Mouse (Mus musculus) kidney, embryonic 15.5 days (tissue): ENCODE data around the gene Mroh2a. TPM values are rescaled to one million over a fixed set of nuclear protein-coding genes. Genes with fewer than 3 reads are reported as not detected.

Experiments
- ATAC-seq: fragments of 200-750 bp; cut with Nextera tagmentation; replicated peaks from 2 replicates; pipeline ENCODE4 v1.8.0; 2017; ENCODE audit warnings: moderate TSS enrichment; ENCODE audit not compliant: low FRiP score
- H3K27ac ChIP-seq: fragments of 300-500 bp; sonication (generic); 2 replicates; pipeline ENCODE4 v1.5.1; 2015; ENCODE audit warnings: mild to moderate bottlenecking, inconsistent platforms
- H3K27me3 ChIP-seq: fragments of 300-500 bp; sonication (generic); 2 replicates; pipeline ENCODE4 v1.6.1; 2015; ENCODE audit warnings: inconsistent platforms
- H3K36me3 ChIP-seq: fragments of 300-500 bp; sonication (generic); 2 replicates; pipeline ENCODE4 v1.6.1; 2015; ENCODE audit warnings: inconsistent platforms
- H3K4me1 ChIP-seq: fragments of 300-500 bp; sonication (generic); 2 replicates; pipeline ENCODE4 v1.6.1; 2015; ENCODE audit warnings: inconsistent platforms
- H3K4me2 ChIP-seq: fragments of 300-500 bp; sonication (generic); 2 replicates; pipeline ENCODE4 v1.6.1; 2015; ENCODE audit warnings: moderate library complexity, mild to moderate bottlenecking, inconsistent platforms
- H3K4me3 ChIP-seq: fragments of 300-500 bp; sonication (generic); replicated peaks from 2 replicates; pipeline ENCODE4 v1.5.1; 2015; ENCODE audit warnings: mild to moderate bottlenecking, inconsistent platforms
- H3K9ac ChIP-seq: fragments of 300-500 bp; sonication (generic); 2 replicates; pipeline ENCODE4 v1.6.1; 2015; ENCODE audit warnings: mild to moderate bottlenecking, inconsistent platforms
- H3K9me3 ChIP-seq: fragments of 300-500 bp; sonication (generic); replicated peaks from 2 replicates; pipeline ENCODE4 v1.6.1; 2016; ENCODE audit warnings: inconsistent platforms
- WGBS: fragments of 180-500 bp; shearing (Covaris S2); methylation state at CpG from one replicate; pipeline ENCODE4 v1.1.7; 2015; ENCODE audit warnings: mixed read lengths; 5-methylcytosine and 5-hydroxymethylcytosine counted together
- polyA plus RNA-seq: library from polyadenylated mRNA; unstranded; fragments of >200 nt; fragmentation: Nextera tagmentation; extraction: Ambion mirVana; gene quantifications from 2 replicates; pipeline ENCODE4 v1.2.1, GENCODE M21; 2015

The Mroh2a gene
- polyA plus RNA-seq, 1 experiment from 2014 or later: 1.3 TPM

DNA sequence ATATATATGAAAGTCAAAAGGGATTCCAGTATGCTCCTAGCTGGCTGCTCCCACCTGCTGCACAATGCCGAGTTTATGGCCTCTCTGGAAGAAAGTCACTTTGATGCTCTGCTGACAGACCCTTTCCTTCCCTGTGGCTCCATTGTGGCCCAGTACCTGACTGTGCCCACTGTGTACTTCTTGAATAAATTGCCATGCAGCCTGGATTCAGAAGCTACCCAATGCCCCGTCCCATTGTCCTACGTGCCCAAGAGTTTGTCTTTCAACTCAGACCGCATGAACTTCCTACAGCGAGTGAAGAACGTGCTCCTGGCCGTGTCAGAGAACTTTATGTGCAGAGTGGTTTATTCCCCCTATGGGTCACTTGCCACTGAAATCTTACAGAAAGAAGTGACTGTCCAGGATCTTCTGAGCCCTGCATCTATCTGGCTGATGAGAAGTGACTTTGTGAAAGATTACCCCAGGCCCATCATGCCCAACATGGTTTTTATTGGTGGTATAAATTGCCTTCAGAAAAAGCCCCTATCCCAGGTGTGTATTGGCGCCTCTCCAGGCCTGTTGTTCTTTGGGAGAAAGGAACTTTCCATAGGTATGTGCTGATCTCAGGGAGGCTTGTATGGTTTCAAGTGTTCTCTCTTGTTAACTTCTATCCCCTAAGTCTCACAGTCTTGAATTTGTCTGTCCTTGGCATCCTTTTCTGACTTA lies 14.3 kb upstream of the Mroh2a start:
- no peak overlapping the region for H3K27ac ChIP-seq
- H3K9ac ChIP-seq: no peak overlapping the region
- no peak overlapping the region for H3K4me3 ChIP-seq
- no peaks in the 10 kb centered on the region for H3K4me1 ChIP-seq
- peaks cover 57% of the 10 kb centered on the region for H3K9me3 ChIP-seq
- no peak overlapping the region for H3K4me2 ChIP-seq
- peak; percentile 19; the same call in 1 of the 2 replicates for ATAC-seq
- no peaks in the 10 kb centered on the region for H3K27me3 ChIP-seq
- WGBS: 61% methylated on average over 8 of the region's 8 CpGs
- no peaks in the 10 kb centered on the region for H3K36me3 ChIP-seq

DNA sequence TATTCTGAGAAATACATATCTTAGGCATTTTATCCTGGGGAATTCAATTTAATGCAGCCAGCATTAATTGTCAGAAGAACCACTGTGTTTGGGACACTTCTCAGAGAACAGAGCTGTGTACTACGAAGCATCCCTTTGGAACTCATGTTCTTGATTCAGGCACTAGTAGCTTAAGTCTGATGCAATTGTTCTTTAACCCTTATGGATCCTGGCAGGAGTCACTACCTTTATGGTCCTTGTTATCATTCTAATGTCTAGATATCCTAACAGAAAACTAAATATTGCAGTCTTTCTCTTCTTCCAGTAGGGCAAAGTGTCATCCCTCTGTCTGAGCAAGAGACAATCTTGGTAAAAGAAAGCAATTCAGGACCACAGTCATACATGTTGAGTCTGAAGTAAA lies 13.7 kb upstream of the Mroh2a start:
- no peak overlapping the region for H3K4me2 ChIP-seq
- ATAC-seq: no peak
- no peak overlapping the region for H3K9ac ChIP-seq
- H3K9me3 ChIP-seq: peaks cover 59% of the 10 kb centered on the region
- H3K36me3 ChIP-seq: no peaks in the 10 kb centered on the region
- no peak overlapping the region for H3K4me3 ChIP-seq
- WGBS: 81% methylated on average over 1 of the region's 1 CpGs
- no peaks in the 10 kb centered on the region for H3K4me1 ChIP-seq
- H3K27me3 ChIP-seq: no peaks in the 10 kb centered on the region
- no peak overlapping the region for H3K27ac ChIP-seq

DNA sequence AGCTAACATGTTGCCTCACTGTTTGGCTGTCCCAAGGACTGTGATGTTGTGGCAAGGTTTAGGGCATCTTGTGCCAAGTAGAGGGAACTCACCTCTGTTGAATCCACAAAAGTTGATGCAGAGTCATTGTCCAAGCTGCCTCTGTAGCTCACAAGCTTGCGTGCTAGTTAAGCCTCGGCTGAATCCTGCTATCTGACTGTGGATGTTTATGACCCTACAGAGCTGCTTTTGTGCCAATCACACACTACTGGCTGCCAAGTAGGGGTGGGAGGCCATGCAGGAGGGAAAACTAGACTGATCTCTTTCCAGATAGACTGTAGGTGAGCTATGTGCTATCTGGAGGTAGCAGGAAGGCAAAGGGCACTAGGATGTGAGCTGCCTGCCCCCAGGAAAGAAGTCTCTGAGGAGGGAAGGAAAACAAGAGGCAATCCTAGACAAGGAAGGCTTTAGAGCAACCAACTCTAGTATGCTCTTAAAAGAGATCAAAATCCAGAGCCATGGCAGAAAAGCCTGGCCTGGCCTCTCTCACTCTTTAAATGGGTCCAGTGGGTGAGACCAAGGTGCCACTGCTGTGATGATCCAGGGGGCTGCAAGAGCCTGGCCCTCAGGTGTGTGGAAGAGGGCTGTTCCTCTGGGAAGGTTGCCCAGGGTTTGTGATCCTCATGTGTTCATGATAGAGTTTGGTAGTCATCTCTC lies 12.9 kb upstream of the Mroh2a start:
- H3K27ac ChIP-seq: no peak overlapping the region
- no peaks in the 10 kb centered on the region for H3K4me1 ChIP-seq
- H3K4me3 ChIP-seq: no peak overlapping the region
- 76% methylated on average over 2 of the region's 2 CpGs for WGBS
- ATAC-seq: no peak
- no peaks in the 10 kb centered on the region for H3K36me3 ChIP-seq
- peaks cover 59% of the 10 kb centered on the region for H3K9me3 ChIP-seq
- H3K27me3 ChIP-seq: no peaks in the 10 kb centered on the region
- no peak overlapping the region for H3K9ac ChIP-seq
- H3K4me2 ChIP-seq: no peak overlapping the region

DNA sequence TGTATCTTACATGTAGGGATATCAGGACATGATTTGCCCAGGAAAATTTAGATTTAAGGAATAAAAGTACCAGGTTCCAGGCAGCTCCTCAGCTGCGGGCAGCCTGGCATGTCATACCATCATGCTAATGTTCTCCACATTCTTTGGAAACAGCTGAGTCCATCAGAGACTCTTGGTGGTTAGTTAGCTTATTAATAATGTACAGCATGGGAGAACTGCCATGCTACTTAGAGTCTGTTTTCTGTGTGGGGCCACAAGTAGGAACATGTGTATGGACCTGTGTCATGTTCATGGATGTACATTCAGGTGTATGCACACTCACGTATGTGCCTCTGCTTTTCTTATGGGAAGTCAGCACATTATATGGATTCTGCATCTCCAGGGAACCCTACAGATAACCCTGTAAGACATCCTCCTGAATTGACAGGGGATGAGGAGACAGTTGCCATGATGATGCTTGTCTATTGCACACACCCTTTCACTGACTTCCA lies 12.3 kb upstream of the Mroh2a start:
- no peak for ATAC-seq
- WGBS: 79% methylated on average over 2 of the region's 2 CpGs
- H3K36me3 ChIP-seq: no peaks in the 10 kb centered on the region
- no peak overlapping the region for H3K4me3 ChIP-seq
- peaks cover 59% of the 10 kb centered on the region for H3K9me3 ChIP-seq
- H3K27me3 ChIP-seq: no peaks in the 10 kb centered on the region
- H3K9ac ChIP-seq: no peak overlapping the region
- H3K4me1 ChIP-seq: no peaks in the 10 kb centered on the region
- H3K27ac ChIP-seq: no peak overlapping the region
- no peak overlapping the region for H3K4me2 ChIP-seq

DNA sequence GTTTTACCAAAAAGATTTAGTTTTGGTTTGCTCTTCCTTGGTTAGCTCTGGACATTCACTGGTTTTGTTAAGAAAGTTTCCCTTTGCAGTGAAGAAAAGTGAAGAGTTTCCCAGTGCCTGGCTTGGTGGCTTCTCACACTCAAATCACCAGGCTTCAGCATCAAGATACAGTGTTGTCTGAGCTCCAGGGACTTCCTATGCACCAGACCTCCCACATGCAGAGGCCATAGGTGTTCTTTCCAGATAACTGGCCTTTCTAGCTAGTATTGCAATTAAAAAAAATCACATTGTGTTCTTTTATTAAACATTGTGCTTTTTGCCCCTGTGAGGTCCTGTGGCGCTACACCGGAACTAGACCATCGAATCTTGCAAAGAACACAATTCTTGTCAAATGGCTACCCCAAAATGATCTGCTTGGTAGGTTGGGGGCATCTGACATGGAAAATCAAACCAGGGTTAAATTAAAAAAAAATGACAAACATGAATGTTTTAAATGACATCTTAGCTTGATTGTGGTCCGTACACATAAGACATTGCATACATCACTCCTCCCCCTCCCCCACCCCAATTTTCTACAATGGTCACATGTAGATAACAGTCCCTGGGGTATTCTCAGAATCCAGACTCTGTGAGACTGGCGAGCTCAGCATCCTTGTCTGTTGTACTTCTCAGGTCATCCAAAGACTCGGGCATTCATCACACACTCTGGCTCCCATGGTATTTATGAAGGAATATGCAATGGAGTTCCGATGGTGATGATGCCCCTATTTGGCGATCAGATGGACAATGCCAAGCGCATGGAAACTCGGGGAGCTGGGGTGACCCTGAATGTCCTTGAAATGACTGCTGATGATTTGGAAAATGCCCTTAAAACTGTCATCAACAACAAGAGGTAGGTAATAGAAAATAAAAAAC lies 11.1 kb upstream of the Mroh2a start:
- 73% methylated on average over 10 of the region's 10 CpGs for WGBS
- Histone ChIP-seq H3K36me3 (no peaks in the 10 kb centered on the region), H3K4me2 (no peak overlapping the region), H3K9me3 (peaks cover 59% of the 10 kb centered on the region), H3K9ac (no peak overlapping the region), H3K4me3 (no peak overlapping the region), H3K27ac (no peak overlapping the region), H3K4me1 (no peaks in the 10 kb centered on the region), H3K27me3 (no peaks in the 10 kb centered on the region)
- ATAC-seq: 0 out of 2 replicates have a peak, but pooled peaks have one; percentile 2

DNA sequence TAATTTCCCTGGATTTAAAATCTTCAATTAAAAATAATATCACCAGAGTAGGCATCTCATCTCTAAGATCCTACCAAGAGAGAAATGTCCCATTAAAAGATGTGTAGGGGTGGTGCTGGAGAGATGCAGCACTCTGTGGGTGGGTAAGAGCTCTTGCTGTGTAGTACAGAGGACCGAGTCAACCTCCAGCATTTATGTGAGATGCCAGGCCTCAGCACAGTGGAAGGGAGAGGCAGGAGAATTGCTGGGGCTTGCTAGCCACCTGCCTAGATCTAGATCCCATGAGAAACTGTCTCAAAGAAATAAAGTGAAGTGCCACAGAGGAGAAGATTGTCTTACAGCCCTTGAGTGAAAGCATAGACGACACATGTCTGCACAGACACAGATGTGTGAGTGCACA lies 10.2 kb upstream of the Mroh2a start:
- no peak overlapping the region for H3K4me2 ChIP-seq
- H3K27me3 ChIP-seq: no peaks in the 10 kb centered on the region
- H3K9me3 ChIP-seq: peaks cover 56% of the 10 kb centered on the region
- H3K27ac ChIP-seq: no peak overlapping the region
- no peak overlapping the region for H3K9ac ChIP-seq
- 58% methylated on average over 2 of the region's 2 CpGs for WGBS
- no peaks in the 10 kb centered on the region for H3K36me3 ChIP-seq
- no peak for ATAC-seq
- no peaks in the 10 kb centered on the region for H3K4me1 ChIP-seq
- H3K4me3 ChIP-seq: no peak overlapping the region

DNA sequence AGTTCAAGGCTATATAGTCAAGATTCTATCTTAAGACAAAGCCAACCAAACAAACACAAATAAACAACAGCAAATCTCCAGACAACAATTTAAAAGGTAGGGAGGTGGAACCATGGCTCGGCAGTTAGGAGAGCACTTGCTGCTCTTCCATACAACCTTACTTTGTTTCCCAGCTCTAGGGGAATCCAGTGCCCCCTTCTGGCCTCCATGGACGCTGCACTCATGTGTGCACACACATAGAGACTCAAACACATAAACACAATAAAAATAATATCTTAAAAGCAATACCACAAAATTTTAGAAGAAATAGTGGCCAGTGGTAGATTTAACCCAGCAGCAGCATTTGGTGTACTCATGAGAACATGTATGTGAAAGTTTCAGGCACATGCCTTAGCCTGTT lies 9.6 kb upstream of the Mroh2a start:
- Histone ChIP-seq H3K4me1 (no peaks in the 10 kb centered on the region), H3K9ac (no peak overlapping the region), H3K4me2 (no peak overlapping the region), H3K27ac (no peak overlapping the region), H3K27me3 (no peaks in the 10 kb centered on the region), H3K9me3 (peaks cover 50% of the 10 kb centered on the region), H3K4me3 (no peak overlapping the region), H3K36me3 (no peaks in the 10 kb centered on the region)
- ATAC-seq: no peak
- 64% methylated on average over 2 of the region's 2 CpGs for WGBS

DNA sequence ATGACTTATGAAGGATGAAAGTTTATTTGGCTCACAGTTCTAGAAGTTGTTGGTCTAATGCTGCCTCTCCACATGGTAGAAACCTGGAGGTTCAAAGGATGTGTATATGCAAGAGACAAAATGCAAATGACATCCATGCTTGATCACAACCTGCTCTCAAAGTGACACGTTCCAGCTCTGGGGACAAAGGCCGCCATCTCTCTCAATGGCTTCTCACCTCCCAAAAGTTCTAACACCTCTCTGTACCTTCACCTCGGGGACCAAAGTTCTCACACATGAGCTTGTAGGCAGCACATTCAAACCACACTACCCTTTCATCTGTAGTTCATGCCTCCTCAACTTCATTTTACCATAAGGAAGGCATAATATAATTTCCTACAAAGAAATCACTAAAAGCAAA lies 9.2 kb upstream of the Mroh2a start:
- H3K4me1 ChIP-seq: no peaks in the 10 kb centered on the region
- peaks cover 46% of the 10 kb centered on the region for H3K9me3 ChIP-seq
- H3K4me3 ChIP-seq: no peak overlapping the region
- no peak overlapping the region for H3K27ac ChIP-seq
- no peak for ATAC-seq
- no peaks in the 10 kb centered on the region for H3K36me3 ChIP-seq
- H3K9ac ChIP-seq: no peak overlapping the region
- 39% methylated on average over 3 of the region's 3 CpGs for WGBS
- no peak overlapping the region for H3K4me2 ChIP-seq
- no peaks in the 10 kb centered on the region for H3K27me3 ChIP-seq

DNA sequence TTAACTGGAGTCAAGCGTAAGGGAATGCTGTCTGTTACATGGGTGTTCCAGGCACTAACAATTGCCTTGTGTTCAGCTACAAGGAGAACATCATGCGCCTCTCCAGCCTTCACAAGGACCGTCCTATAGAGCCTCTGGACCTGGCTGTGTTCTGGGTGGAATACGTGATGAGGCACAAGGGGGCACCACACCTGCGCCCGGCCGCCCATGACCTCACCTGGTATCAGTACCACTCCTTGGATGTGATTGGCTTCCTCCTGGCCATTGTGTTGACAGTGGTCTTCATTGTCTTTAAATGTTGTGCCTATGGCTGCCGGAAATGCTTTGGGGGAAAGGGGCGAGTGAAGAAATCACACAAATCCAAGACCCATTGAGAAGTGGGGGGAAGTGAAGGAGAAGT lies 8.7 kb upstream of the Mroh2a start:
- H3K4me1 ChIP-seq: no peaks in the 10 kb centered on the region
- H3K4me3 ChIP-seq: no peak overlapping the region
- H3K27ac ChIP-seq: no peak overlapping the region
- 75% methylated on average over 9 of the region's 9 CpGs for WGBS
- H3K9me3 ChIP-seq: peaks cover 41% of the 10 kb centered on the region
- H3K27me3 ChIP-seq: no peaks in the 10 kb centered on the region
- no peaks in the 10 kb centered on the region for H3K36me3 ChIP-seq
- H3K9ac ChIP-seq: no peak overlapping the region
- H3K4me2 ChIP-seq: no peak overlapping the region
- ATAC-seq: no peak

DNA sequence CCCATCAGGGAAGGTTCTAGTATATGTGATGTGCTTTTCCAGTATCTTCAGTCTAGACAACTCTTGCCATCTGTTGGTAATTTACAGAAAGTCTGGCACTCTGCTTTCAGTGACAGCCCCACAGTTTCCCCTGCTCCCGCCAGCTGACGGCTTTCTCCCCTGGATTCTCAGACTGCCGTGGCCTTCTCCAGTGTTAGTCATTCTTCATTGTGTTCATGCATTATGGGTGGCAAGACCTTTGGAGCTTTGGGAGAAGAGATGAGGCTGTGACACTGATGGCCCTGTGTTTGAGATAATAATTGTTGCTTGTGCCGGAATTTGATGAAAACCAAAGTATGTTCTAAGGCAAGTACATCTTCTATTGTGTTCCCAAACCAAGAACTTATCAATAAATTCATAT lies 8.2 kb upstream of the Mroh2a start:
- no peak overlapping the region for H3K9ac ChIP-seq
- ATAC-seq: no peak
- 52% methylated on average over 4 of the region's 4 CpGs for WGBS

DNA sequence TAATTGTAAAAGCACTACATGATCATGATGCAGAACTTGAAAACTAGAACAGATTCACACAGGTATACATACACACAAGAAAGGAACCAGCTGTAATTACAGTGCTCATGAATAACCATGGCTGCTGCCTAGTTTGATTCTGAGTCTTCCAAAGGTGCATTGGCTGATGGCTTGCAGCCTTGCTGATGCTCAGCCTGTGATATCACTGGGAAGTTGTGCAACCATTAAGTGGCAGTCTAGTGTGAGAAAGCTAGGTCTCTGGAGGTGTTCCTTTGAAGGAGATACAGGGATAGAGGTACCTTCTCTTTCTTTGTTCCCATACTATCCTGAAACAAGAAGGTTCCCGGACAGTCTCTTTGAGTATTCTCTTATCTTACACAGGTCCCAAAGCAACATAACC lies 7.7 kb upstream of the Mroh2a start:
- 14% methylated on average over 1 of the region's 1 CpGs for WGBS
- Histone ChIP-seq H3K9me3 (peaks cover 31% of the 10 kb centered on the region), H3K4me3 (no peak overlapping the region), H3K27ac (no peak overlapping the region), H3K27me3 (no peaks in the 10 kb centered on the region), H3K4me2 (no peak overlapping the region), H3K4me1 (no peaks in the 10 kb centered on the region), H3K9ac (no peak overlapping the region), H3K36me3 (no peaks in the 10 kb centered on the region)
- no peak for ATAC-seq

More for the DNA sequence above, 8.2 kb upstream of the Mroh2a start:
- H3K4me1 ChIP-seq: no peaks in the 10 kb centered on the region
- H3K27me3 ChIP-seq: no peaks in the 10 kb centered on the region
- H3K4me3 ChIP-seq: no peak overlapping the region
- H3K4me2 ChIP-seq: no peak overlapping the region
- H3K9me3 ChIP-seq: peaks cover 36% of the 10 kb centered on the region
- H3K36me3 ChIP-seq: no peaks in the 10 kb centered on the region
- H3K27ac ChIP-seq: no peak overlapping the region

DNA sequence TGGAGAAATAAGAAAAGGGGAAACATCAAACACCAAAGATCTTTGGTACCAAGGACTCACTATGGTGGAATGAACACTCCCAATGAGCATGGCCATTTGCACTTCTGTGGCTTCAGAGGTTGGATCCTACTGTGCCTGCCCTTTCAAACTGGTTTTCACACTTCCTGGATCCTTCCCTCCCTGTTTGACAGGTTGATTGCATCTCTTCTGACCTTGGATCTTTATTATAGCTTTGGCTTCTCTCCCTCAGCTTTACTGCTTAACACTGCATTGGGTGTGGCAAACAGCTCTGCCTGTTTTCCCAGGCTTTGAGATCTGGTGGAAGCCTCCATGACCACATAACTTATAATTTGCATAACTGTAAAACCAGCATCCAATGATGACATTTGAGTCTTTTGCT lies 6.5 kb upstream of the Mroh2a start:
- ATAC-seq: no peak
- H3K27ac ChIP-seq: no peak overlapping the region
- H3K9ac ChIP-seq: no peak overlapping the region
- no peaks in the 10 kb centered on the region for H3K4me1 ChIP-seq
- no peak overlapping the region for H3K4me3 ChIP-seq
- peaks cover 21% of the 10 kb centered on the region for H3K9me3 ChIP-seq
- H3K4me2 ChIP-seq: no peak overlapping the region
- no peaks in the 10 kb centered on the region for H3K27me3 ChIP-seq
- H3K36me3 ChIP-seq: no peaks in the 10 kb centered on the region
